Mouse (Mus musculus): ENCODE data around the gene 4931440F15Rik.
"Not testable (repeated sequence)": the region's sequence is repeated elsewhere in the genome, so short reads cannot be mapped to it uniquely, and the experiment has no call there.

4931440F15Rik gene

DNA sequence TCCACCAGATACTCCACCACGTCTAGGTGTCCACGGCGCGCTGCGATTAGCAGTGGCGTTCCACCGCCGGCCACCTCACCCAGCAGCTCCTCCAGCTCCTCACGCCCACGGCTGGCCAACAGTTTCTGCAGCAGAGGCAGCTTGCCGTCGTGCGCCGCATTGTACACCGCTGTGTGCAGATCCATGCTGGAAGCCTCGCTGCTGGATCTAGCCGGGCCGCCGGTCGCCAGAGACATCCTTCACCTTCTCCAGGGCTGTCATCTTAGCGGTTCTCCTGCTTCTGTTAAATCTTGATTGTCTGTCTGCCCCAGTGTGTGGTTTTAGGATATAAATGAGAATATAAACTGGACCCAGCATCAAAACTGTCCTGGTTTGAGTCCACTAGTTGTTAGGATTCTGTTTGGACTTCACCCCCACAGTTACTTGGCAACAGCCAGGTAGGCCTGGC lies at the start of gene 4931440F15Rik:
Gene 4931440F15Rik (minus strand): TSS at position 398 of the 448 bp plus-strand sequence.
- DNase-seq (ENCODE audit: low spot score) = not testable (repeated sequence)

GRCm38 (mm10) chr11:29874781-29875180 lies 49.3 kb upstream of the 4931440F15Rik start:
- not testable (repeated sequence) for DNase-seq (ENCODE audit: low spot score)

DNA sequence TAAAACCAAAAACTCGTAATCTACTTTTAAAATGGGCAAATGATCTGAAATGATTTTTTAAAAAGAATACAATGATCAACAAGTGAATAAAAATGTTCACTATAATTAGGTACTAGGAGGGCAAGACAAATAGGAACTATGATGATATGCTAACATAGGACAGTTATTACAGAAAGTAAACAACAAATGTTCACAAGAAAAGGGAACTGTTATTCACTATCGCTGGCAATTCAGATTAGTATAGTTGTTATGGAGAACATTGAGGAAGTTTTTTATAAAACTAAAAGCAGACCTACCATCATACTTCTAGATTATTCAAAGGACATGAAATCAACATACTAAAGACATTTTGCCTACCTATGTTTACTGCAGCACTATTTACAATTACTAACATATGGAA lies 44.7 kb upstream of the 4931440F15Rik start:
- DNase-seq (ENCODE audit: low spot score) = no peak

GRCm38 (mm10) chr11:29864269-29864668 lies 38.8 kb upstream of the 4931440F15Rik start:
- DNase-seq (ENCODE audit: low spot score) = no peak

DNA sequence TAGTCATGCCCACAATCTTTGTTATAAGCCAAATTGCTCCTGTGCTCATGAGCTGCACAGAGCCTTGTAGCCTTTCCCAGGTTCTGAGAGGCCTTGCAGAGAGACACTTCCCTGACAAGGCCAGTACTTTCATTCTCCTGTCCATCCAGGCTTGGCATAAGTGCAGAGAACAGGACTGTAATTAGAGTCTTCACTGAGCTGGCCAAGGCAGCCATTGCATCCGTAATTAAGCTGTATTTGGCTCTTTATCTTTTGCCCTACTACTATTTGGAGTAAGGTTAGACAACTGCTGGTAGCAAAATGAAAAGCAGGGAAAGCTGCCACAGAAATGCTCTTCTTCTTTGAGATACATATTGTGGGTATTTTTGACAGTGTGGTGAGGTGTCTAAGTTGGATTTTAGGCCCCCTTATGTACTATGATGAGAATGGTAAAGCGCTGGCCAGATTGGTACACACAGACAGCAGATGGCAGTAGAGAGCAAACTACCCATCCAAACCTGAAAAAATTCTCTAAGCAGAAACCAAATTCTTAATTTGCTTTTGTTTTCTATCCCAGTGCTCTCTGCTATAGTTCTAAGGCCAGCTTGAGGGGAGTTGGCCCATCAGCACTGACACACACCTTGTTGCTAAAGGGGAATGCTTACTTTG lies 36.4 kb upstream of the 4931440F15Rik start:
- DNase-seq (ENCODE audit: low spot score) = peak; percentile 59

DNA sequence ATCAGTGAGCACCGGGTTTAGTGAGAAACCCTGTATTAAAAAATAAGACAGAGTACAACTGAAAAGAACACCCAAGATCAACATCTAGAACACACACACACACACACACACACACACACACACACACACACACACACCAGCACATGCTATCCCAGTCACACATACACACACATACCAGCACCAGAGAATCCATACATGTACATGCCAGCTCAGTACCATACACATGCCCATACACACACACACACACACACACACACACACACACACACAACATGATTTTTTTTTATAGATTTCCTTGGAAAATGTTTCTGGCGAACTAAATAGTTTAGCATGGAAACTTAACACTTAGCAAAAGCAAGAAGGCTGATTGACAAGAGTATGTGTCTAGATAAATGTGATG lies 35.6 kb upstream of the 4931440F15Rik start:
- no peak for DNase-seq (ENCODE audit: low spot score)

- DNase-seq (ENCODE audit: low spot score) = no peak
Measured at GRCm38 (mm10) chr11:29840606-29841227, 15.2 kb upstream of the 4931440F15Rik start.

GRCm38 (mm10) chr11:29839781-29840180 lies 14.3 kb upstream of the 4931440F15Rik start:
- DNase-seq (ENCODE audit: low spot score) = no peak

GRCm38 (mm10) chr11:29837066-29837465 lies 11.6 kb upstream of the 4931440F15Rik start:
- DNase-seq (ENCODE audit: low spot score) = no peak

- no peak for DNase-seq (ENCODE audit: low spot score)
Measured at GRCm38 (mm10) chr11:29827729-29828128, 2.3 kb upstream of the 4931440F15Rik start.

GRCm38 (mm10) chr11:29826001-29826400 lies 533 bp upstream of the 4931440F15Rik start:
- no peak for DNase-seq (ENCODE audit: low spot score)

DNA sequence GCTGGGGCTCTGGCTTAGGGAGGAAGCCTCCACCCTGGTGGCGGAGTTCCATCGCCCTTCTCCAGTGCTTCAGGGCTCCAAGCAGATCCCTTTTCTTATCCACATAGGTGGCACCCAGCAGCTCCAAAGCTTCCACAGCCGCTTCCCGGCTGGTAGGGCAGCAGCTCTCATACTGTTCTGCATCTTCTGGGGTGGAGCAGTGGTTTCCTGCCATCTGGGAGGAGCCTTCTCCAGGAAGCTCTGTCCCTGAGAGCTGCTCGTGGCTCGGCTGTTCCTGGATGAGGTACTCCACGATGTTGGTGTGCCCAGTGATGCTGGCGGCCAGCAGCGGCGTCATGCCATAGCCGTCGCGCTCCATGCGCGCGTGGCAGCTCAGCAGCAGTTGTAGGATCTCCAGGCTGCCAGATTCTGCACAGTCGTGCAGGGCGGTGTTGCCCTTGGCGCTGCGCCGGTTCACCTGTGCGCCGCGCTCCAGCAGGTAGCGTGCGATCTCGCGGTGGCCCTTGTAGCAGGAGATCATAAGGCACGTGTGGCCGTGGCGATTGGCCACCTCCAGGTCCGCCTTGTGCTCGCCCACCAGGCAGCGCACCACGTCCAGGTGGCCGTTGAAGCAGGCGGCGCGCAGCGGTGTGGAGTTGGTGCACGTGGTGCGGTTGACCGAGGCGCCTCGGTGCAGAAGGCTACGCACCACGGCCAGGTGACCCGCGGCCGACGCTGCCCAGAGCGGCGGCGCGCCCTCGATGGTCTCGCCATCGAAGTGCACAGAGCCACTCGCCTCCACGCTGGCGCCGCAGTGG lies 796 bp downstream of the 4931440F15Rik start:
- DNase-seq (ENCODE audit: low spot score) = not testable (repeated sequence)

- no peak for DNase-seq (ENCODE audit: low spot score)
Measured at GRCm38 (mm10) chr11:29823141-29823540, 2.3 kb downstream of the 4931440F15Rik start.

DNA sequence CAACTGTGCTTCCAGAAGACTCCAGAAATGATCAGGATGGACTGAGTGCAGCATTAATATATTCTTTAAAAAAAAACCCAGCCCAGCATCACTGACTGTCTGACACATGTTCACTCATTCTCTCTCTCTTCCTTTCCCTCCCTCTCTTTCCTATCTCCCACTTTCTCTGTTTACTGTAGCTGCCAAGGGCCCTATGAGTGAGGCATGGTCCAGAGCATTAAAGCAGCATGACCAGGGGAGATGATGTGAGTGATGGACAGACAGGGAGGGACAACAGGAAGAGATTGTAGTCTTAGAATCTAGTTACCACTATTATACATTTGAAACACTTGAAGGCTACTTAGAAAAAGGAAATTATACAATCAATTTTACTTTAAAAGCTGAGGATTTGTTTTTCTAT lies 9.8 kb downstream of the 4931440F15Rik start:
- no peak for DNase-seq (ENCODE audit: low spot score)

GRCm38 (mm10) chr11:29815261-29815660 lies 10.2 kb downstream of the 4931440F15Rik start:
- no peak for DNase-seq (ENCODE audit: low spot score)

- no peak for DNase-seq (ENCODE audit: low spot score)
Measured at GRCm38 (mm10) chr11:29813267-29813666, 12.2 kb downstream of the 4931440F15Rik start.

DNA sequence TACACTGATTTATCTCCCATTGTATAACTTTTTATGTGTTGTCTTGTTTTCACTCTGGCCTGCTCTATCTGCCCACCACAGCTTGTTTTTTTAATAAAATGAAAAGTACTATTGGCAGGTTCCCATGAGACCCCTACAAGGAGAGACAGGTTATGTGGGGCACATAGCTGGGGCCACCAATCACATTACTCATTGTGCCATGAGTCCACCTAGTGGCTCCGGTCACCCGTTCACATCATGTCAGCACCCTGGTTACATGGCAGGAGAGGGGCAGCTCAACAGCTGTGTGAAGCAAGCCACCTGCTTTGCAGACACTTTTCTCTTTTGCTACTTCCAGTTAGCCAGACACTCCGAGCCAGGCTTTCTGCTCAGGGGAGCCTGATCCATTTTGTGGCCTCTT lies 13.0 kb downstream of the 4931440F15Rik start:
- no peak for DNase-seq (ENCODE audit: low spot score)

DNA sequence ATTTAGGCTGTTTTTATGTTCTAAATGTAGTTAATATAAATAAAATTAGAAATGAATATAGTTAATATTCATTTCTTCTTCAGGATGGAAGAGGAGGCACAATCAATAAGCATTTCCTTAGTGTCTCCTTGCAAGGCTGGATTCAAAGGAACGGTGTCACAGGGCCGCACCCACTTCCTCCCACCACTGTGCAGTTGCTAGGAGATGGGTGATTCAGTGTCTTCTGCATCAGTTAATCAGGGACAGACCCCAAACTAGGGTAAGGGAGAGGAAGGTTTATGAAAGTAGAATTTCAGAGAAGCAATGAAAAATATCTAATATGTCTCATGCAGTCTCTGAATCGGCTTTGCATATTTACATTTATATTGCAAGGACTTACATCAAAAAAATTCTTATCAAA lies 15.1 kb downstream of the 4931440F15Rik start:
- DNase-seq (ENCODE audit: low spot score) = no peak

GRCm38 (mm10) chr11:29808981-29809589 lies 16.4 kb downstream of the 4931440F15Rik start:
- no peak for DNase-seq (ENCODE audit: low spot score)

GRCm38 (mm10) chr11:29808173-29808980 lies 17.1 kb downstream of the 4931440F15Rik start:
- DNase-seq (ENCODE audit: low spot score) = no peak

DNA sequence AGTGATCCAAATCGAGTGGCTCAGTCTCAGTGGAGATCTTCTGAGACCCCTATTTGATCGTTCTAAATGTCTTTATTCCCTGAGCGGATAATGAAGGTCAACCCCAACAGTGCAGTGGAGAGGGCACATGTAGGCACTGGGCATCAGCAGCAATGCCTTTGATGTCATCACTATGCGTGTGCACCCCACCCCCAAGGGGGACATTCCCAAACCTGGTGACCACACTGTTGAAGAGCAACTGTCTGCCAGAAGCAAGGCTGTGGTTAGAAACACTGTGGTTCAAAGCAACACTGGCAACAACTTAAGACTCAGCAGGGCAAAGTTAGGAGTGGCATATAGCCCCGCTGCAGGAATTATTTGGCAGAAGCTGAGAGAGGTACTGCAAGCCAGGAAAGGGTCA lies 18.1 kb downstream of the 4931440F15Rik start:
- no peak for DNase-seq (ENCODE audit: low spot score)

All from layer of hippocampus, adult 9-10 months (tissue).